Mouse (Mus musculus) ovary, postnatal 14 days (tissue): Measurements from ENCODE around the gene Rabgap1l.
A peak's percentile ranks its signal among the peaks of the same experiment; 100 is the strongest.
"Not testable (repeated sequence)": the region's sequence is repeated elsewhere in the genome, so short reads cannot be mapped to it uniquely, and the experiment has no call there.

Source experiments
- DNase-seq: peaks from one replicate; pipeline ENCODE4 v3.0.0; 2022; ENCODE audit warnings: low spot score

Gene Rabgap1l

DNA sequence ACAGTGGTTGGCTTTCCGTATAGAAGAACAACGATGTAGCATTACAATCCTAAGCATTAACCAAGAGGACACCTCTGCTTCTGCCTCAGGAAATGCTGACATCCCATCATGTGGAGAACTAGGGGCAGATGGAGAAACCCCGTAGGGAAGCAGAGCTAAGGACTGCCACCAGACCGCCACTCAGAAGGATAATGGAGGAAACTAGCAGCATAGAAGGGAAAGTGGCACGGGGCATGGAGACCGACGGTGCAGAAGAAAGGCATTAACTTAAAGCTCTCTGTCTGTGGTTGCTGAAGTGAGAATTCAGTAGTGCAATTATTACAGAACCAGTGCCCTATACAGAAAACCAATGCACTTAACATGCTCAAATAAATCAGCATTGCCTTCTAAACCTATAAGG, 308.0 kb downstream of the Rabgap1l start:
- DNase-seq: no peak

DNA sequence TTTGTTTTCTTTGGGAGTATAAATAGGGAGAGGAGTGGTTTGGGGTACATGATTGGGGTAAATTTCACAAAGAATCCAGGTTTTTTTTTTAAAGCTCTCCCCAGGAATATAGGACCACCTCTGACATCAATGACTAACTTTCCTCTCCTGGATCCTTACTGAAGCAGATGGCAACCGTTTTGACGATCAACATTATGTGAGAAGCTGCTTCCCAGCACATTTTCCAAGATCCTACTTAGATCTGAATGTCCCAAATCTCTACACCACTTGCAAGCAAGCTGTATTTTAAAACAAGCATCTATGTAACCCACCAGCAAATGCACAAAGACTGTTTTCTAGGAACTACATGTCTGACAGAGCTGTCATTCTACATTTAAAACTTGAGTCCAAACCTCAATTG, 311.4 kb downstream of the Rabgap1l start:
- DNase-seq: no peak

DNA sequence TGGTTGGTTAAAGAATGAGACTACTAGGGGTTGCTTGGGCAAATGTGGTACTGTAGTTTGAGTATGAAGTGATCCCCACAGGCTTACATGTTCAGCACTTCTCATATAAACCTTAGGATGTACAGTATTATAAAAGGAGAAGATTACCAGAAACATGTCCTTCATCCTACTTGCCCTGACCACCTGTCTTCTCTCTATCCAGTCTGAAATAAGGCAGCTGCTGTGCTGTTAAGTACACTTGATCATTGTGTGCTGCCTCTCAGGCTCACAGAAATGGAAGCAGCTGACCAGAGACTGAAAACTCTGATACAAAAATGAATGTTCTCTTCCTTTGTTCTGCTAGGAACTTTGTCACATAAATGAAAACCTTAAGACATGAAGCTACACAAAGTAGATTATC, 325.6 kb downstream of the Rabgap1l start:
- DNase-seq: no peak

DNA sequence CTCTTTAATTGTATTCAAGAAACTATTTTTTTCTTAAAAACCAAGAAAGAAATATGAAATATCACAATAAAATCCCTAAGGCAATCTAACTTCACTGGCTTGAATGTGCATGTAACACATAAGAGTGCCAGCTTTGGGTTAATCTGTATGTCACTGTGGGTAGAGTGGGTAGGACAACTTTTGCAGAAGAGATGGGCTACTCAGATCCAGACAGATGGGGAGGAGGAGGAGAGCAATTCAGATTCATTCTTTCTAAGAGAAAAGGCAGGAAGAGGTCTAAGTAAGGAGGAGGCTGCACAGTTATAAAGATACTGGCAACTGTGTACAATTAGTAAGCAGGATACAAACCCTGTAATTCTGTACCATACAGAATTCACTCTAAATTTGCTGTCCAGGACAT, 327.8 kb downstream of the Rabgap1l start:
- DNase-seq: no peak

DNA sequence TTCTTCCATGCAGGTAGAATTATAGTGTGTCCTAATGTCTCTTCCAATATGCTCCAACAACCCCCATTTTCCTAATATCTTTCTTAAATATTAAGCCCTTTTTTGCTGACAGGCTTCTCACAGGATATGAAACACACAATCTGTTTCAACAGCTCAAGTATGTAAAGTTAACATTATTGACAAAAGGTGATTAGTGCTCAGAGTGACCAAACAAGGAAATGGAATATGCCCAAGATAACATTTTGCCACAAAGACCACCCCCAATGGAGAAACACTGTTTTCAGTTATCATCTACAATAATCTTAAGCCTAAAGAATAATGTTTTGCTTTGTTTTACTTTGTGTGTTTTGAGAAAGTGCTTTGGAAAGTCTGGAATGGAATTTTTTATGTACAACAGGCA, 328.9 kb downstream of the Rabgap1l start:
- no peak for DNase-seq

DNA sequence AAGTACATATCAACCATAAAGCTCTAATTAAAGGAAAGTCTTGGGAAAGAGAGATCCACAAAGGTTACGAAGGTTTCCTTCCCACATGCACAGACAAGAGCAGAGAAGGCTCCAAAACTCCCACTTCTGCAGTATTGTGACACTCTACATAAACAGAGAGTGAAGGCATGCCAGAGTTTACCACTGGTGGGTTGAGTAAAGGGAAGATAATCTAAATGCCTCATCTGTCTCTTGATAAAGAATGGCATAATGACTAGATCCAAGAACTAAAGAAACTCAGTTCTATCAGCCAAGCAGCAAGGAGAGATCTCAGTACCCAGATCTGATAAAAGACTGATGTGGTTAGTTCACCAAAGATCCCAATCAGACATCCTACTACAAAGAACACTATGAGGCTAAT, 332.7 kb downstream of the Rabgap1l start:
- DNase-seq: no peak

DNA sequence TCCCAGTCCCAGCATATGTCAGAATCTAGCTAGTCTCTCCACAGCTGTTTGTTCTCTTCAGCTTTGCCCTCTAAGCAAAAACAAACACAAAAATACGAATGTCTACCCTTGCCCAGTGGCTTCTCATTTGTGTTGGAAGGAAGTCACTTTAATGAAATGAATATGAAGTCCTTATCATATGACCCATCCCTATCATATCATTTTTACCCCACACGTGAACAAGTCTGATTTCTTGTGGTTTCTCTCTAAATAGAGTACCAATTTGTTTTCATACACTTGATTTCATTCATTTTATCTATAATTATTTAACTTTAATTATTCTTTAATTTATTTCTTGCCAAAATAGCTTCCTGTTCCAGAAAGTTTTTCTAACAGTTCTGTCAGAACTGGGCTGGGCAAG, 341.3 kb downstream of the Rabgap1l start:
- no peak for DNase-seq

DNA sequence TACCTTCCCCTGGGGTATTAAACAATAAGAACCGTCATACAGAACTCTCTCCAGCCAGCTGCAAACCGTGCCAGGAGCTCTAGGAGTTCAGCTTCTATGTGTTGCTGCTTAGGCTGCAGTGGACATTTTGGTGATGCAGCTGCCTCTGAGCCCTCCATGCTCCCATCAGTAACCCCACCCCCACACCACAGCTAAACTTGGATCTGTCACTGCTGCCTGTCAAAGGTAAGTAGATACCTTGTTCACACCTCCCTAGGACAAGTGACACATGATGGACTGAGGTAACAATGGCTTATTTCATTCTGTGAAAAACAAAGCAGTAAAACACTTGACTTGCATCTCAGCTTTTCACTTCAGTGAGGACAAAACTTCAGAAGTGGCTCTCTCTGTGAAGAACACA, 344.3 kb downstream of the Rabgap1l start:
- no peak for DNase-seq

DNA sequence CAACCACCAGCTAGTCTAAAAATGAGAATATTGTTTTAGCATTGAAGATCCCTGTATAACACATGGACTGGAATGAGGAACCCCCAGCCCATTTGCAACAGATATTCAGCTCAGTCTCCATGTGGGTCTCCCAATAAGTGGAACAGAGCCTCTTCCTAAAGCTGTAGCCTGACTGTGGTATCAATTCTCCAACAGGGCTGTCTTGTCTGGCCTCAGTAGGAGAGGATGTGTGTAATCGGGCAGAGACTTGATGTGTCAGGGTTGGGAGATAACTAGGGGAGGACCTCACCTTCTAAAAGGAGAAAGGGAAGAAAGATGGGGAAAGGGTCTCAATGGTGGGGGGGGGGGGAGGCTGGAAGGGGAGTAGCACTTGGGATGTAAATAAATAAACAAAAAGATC, 346.2 kb downstream of the Rabgap1l start:
- no peak for DNase-seq

DNA sequence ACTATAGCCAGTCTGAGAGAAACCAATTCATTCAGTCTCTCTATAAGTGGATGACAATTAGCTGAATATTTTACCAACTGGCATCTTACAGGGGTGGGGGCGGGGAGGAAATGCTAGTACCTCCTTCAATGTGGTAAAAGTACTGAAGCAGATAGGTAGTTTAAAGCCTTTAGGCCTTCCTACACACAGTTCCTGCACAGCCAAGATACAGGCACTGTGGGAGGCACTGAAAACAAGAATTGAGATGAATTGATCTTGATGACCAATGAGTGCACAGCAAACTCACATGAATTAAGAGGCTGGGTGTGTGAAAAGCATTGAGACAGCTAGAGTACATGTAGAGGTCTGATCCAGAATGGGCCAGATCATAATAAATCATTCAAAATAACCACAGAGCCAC, 349.5 kb downstream of the Rabgap1l start:
- DNase-seq: no peak

DNA sequence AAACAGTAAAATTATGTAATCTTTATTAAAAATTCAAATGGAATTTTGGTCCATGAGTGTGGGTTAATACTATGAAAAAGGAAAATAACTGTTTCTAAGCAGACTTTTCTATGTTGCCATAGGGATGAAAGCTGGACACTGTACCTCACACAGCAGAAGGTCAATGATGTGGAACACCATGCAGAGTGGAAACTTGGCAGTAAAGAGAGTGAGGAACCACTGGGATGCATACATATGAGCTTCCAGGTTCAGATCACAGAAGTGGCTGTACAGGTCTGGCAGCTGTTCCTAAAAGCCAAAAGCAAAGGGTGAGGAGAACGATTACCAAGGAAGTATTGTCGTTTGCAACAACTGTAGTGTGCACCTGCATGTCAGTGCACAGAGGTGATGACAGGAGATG, 351.3 kb downstream of the Rabgap1l start:
- no peak for DNase-seq

DNA sequence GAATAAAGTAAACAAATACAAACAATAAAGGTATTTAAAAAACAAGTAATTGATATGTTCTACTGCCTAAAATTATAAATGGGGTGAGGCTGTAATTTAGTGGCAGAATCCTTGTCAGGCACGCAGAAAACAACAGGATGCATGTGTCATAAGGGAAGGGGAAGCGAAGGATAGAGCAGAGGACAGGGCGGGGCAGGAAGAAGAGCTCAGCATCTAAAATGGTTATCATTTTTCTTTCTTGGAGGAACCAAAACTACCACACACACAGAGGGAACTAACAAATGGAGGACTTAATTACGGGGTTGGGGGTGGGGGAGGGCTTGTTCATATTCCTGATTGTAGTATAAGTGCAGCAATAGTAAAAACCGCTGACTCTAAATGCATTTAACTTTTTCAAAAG, 351.9 kb downstream of the Rabgap1l start:
- DNase-seq: no peak

DNA sequence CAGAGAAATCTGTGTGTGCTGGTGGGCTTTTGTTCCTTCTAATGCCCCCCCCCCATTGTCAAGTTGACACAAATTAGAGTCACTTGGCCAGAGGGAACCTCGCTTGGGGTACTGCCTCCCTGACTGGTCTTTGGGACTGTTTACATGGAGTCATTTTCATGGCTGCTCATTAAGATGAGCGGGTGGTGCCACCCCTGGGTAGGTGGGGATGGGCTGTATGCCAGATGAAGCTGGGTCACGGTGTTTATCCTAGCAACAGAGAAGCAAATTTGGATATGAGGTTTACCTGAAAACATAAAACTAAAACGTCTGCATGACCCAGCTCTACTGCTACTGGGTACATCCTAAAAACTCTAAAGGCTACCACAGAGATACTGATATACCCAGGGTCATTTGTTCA, 354.2 kb downstream of the Rabgap1l start:
- no peak for DNase-seq

DNA sequence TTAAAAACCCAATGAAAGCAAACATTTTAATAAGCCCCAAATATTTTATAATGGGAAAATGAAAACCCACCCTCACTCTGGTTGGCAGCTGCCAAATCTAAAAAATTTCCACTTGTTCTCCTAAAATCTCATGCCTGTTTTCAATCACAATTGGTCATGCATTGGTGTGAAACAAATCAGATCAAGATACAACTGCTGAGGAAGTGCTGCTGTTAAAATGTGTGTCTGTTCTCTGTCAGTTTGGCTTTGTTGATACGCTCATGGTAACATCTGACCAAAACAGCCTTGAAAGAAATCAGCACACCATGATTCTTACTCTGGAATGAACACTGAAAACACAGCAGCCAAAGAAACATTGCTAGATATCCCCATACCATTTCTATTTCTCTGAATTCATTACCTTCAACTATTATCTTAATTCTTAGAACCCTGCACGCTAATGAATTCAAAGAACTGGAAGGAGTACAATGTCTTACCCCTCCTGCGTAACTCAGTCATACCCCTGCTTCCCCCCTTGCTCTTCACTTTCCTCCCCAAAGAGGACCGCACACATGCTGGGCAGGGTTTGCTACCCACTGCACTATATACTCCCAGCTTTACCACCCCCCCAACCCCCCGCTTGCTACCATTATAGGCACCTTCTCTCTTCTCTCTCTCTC, 375.7 kb downstream of the Rabgap1l start:
- DNase-seq: no peak

DNA sequence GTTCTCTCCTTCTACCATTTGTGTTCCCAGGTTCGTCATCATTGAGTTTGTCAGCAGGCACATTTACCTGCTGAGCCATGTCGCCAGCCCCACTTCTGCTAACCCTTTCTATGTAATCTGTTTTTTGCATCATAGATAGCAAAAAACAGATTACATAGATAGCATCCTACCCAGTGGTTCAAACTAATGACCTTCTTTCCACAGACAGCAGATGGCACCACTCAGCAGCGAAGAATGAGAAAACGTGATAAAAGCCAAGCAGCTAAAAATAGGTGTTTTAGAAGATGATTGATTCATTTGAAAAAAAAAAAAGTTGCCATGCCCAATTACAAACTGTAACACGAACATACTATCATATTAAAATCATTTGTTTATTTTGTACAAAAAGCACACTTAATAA, 382.2 kb downstream of the Rabgap1l start:
- no peak for DNase-seq

DNA sequence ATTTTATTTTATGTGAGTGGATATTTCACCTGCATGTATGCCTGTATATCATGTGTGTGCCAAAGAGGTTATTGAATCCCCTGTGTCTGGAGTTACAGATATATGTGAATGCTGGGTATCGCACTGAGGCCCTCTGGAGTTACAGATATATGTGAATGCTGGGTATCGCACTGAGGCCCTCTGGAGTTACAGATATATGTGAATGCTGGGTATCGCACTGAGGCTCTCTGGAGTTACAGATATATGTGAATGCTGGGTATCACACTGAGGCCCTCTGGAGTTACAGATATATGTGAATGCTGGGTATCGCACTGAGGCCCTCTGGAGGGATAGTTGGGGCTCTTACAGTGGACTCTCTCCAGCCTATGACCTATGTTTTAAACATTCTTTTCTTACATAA, 383.3 kb downstream of the Rabgap1l start:
- not testable (repeated sequence) for DNase-seq

DNA sequence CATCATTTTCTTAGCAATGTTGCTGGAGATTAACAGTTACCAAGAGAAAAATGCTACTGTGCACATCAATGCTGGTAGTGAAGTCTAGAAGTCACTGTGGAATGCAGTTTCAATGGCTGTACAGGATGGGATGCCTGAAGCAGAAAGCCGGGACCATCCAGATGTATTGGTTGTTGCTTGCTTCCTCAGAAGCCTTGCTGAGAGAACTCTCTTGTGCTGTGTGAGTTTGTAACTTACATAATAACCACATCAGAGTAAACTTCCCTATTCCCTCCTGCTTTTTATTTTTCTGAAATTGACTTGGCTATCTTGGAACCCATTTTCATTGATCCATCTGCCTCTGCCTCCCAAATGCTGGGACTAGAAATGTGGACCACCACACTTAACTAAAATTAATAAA, 383.9 kb downstream of the Rabgap1l start:
- DNase-seq: no peak

DNA sequence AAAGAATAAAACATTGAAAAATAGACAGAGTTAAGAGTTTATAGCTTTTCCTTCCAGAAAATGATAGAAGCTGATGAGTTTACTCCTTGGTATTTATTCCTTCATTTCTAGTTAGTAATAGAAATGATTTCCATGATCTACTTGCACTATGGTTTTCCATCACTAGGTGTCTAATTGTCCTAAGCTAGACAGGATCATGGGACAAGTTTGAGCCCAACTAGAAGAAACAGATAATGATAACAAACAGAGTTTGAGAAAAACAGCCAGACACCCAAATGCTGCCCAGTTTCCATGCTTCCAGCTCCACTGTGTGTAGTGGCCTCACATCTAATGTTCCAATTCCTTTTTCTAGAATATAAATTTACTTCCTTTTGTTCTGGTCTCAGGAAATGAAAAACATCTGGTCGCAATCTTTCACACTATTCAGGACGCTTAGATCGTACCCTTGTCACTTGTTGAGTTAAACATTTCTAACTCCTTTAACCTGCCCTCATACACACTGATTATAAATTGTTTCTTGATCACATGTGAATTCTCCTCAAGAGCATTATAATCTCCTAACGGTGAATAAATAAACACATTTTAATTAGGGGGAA, 384.6 kb downstream of the Rabgap1l start:
- DNase-seq: no peak

DNA sequence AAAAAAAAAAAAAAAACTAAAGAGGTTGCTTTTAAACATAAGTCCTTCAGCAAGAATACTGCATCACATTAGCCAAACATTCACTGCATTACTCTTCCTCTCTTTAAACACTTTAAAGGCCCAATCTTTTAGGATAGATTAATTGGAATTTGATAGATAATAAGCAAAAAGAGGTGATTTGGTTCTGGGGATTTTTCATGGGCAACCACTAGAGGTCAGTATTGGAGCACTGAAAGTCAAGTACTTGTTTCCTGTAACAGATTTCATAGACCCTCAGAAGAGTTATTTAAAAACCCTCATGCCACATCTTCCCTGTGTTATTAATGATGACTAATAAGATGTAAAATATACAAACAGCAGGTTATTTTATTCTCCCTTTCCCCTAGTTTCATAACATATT, 393.6 kb downstream of the Rabgap1l start:
- no peak for DNase-seq

DNA sequence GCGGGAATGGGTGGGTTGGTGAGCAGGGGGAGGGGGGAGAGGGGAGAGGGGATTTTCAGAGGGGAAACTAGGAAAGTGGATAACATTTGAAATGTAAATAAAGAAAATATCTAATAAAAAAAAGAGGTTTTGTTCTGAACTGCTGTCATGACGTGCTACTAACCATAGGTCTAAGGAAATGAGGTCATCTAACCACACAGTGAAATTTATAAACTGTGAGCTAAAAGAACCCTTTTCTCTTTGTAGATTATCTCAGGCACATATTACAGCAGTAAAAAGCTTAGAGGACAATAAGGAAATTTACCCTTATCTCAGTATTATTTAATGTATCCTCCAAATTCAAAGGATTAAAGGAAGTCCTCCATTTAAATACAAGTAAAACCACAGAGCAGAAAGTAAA, 396.0 kb downstream of the Rabgap1l start:
- DNase-seq: no peak

DNA sequence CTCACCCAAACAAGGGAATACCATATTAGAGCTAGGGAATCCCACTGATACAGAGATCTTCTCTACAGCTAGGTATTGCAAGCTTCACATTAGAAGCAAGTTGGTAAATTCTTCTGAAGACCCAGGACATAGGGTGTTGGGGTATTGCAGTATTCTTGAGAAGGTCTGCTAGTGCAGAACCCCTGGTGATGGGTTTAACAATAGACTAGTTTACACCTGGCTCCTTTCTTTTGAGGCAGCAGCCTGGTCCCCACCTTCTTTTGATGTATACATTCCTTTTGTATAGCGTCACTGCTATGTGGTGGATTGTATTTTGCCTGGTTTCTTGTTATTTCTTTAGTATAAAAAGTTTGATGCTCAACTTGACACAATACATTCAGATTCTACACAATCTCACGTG, 405.6 kb downstream of the Rabgap1l start:
- DNase-seq: no peak

DNA sequence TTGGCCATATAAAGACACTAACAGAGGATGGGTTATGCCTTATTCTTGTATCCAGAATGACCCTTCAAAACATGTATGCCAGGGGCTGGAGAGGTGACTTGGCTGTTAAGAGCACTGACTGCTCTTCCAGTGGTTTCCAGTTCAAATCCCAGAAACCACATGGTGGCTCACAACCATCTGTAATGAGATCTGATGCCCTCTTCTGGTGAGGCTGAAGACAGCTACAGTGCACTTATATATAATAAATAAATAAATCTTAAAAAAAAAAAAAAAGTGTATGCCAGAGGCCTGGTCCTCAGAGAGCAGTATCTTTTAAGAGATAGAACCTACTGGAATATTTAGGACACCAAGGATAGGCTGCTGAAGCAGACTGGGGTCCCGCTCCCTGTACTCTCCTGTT, 414.6 kb downstream of the Rabgap1l start:
- no peak for DNase-seq

DNA sequence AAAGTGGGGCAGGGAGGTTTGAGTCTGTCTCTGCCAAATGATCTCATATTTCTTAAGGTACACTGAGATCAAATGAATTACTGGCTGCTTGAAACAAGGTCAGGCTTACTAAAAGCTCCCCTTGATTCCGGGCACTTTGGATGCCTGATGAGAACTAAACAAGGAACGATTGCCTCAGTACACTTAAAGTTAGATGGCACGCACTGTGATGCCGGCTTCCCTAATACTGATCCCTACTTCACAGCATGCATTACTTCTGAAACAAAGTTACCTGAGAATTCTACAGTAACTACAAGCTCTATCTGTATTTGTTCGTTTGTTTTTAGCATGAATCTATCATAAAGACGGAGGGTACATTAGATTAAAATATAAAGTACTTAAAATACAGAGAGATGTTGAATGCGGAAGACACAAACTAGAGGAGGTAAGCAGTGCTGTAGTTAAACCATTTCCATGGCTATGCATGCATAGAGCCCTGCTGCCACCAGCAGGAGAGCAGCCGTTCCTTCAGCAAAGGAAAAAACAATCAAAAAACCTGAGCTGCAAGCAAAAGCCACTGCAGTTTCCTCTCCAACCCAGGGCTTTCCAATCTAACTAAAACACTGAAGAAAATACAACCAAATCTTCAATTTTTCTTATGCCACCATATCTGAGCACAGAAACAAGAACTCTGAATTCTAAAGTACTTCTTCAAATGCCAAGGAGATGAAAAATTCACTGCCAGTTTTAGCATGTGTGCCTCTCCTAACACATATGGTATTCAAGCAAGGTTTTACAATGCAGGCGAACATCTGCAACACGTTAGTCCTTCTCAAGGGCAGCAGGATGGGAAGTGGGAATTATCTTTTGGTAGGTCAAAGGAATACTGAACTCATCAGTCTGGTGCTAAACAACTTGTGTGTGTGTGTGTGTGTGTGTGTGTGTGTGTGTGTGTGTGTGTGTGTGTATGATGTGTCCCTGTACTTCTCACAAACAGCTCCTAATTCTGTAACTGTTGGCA, 415.4 kb downstream of the Rabgap1l start:
- peak; percentile 27 for DNase-seq
